Mouse (Mus musculus) heart, adult 18-20 months (tissue): ENCODE data around the gene Med4. TPM values are rescaled to one million over a fixed set of nuclear protein-coding genes. Genes with fewer than 3 reads are reported as not detected.
"Not testable (repeated sequence)": the region's sequence is repeated elsewhere in the genome, so short reads cannot be mapped to it uniquely, and the experiment has no call there.

Experiments
- DNase-seq, 2 experiments: peaks; one replicate each; pipeline ENCODE4 v3.0.0; 2021 to 2022; ENCODE audit warnings: mixed read lengths in 1 of 2
- total RNA-seq, 2 experiments: library from RNA; stranded (reverse); gene quantifications; 2 replicates each; pipeline ENCODE4 v1.2.3; 2021

Gene Med4
- total RNA-seq, 2 experiments from 2014 or later = 21.3 to 23.7 TPM

- no peak for DNase-seq
Measured at GRCm38 (mm10) chr14:73501721-73502120, 8.1 kb upstream of the Med4 start.

- DNase-seq = peak; percentile 61 to 78
Measured at GRCm38 (mm10) chr14:73502591-73503184, 7.1 kb upstream of the Med4 start.

GRCm38 (mm10) chr14:73503237-73503933 lies 6.4 kb upstream of the Med4 start:
- peak; percentile 45 to 47 for DNase-seq

- peak in 1 of 2 experiments; percentile 35 for DNase-seq
Measured at GRCm38 (mm10) chr14:73506283-73506682, 3.5 kb upstream of the Med4 start.

GRCm38 (mm10) chr14:73507200-73507599 lies 2.6 kb upstream of the Med4 start:
- no peak for DNase-seq

GRCm38 (mm10) chr14:73507702-73508376 lies 2.0 kb upstream of the Med4 start:
- DNase-seq = peak; percentile 45 to 59

- no peak for DNase-seq
Measured at GRCm38 (mm10) chr14:73508630-73509395, 1.0 kb upstream of the Med4 start.

GRCm38 (mm10) chr14:73524136-73524535 lies 14.3 kb downstream of the Med4 start:
- DNase-seq = no peak

- peak; percentile 95 to 96 for DNase-seq
Measured at GRCm38 (mm10) chr14:73524766-73525448, 15.1 kb downstream of the Med4 start, which contains the start of gene Sucla2. TSS of gene Sucla2 (plus strand) at chr14:73525319.

- DNase-seq = not testable (repeated sequence)
Measured at GRCm38 (mm10) chr14:73528661-73529060, 18.8 kb downstream of the Med4 start.

GRCm38 (mm10) chr14:73533755-73534465 lies 24.1 kb downstream of the Med4 start:
- DNase-seq = no peak

GRCm38 (mm10) chr14:73535641-73536040 lies 25.8 kb downstream of the Med4 start:
- DNase-seq = no peak

- DNase-seq = no peak
Measured at GRCm38 (mm10) chr14:73543781-73544180, 34.0 kb downstream of the Med4 start.

- DNase-seq = no peak
Measured at GRCm38 (mm10) chr14:73547034-73547433, 37.2 kb downstream of the Med4 start.

GRCm38 (mm10) chr14:73548051-73548450 lies 38.2 kb downstream of the Med4 start, which contains the start of gene Nudt15:
TSS of gene Nudt15 (minus strand) at chr14:73548242.
- DNase-seq = no peak

- no peak for DNase-seq
Measured at GRCm38 (mm10) chr14:73550291-73550690, 40.5 kb downstream of the Med4 start.

- DNase-seq = no peak
Measured at GRCm38 (mm10) chr14:73550732-73551131, 40.9 kb downstream of the Med4 start.

- DNase-seq = no peak
Measured at GRCm38 (mm10) chr14:73551164-73551563, 41.3 kb downstream of the Med4 start.

- DNase-seq = peak; percentile 96 to 99
Measured at GRCm38 (mm10) chr14:73552341-73553121, 42.7 kb downstream of the Med4 start.

GRCm38 (mm10) chr14:73553122-73553696 lies 43.4 kb downstream of the Med4 start:
- no peak for DNase-seq
